Mouse (Mus musculus) liver, embryonic 13.5 days (tissue): ENCODE results near the gene Madcam1. TPM values are rescaled to one million over a fixed set of nuclear protein-coding genes. Genes with fewer than 3 reads are reported as not detected.

ENCODE experiments used
- ATAC-seq: fragments of 200-750 bp; cut with Nextera tagmentation; 2 replicates; pipeline ENCODE4 v1.8.0; 2017; ENCODE audit warnings: low read depth, mild to moderate bottlenecking, moderate number of reproducible peaks, moderate library complexity
- DNase-seq: peaks from one replicate; pipeline ENCODE4 v3.0.0; 2022
- H3K27ac ChIP-seq: fragments of 300-500 bp; sonication (generic); 2 replicates; pipeline ENCODE4 v1.5.1; 2015; ENCODE audit warnings: moderate library complexity, mild to moderate bottlenecking, inconsistent platforms
- H3K27me3 ChIP-seq: fragments of 300-500 bp; sonication (generic); 2 replicates; pipeline ENCODE4 v1.6.1; 2015; ENCODE audit warnings: mild to moderate bottlenecking, inconsistent platforms
- H3K36me3 ChIP-seq: fragments of 300-500 bp; sonication (generic); 2 replicates; pipeline ENCODE4 v1.6.1; 2015; ENCODE audit warnings: mild to moderate bottlenecking, inconsistent platforms
- H3K4me1 ChIP-seq: fragments of 300-500 bp; sonication (generic); replicated peaks from 2 replicates; pipeline ENCODE4 v1.6.1; 2015; ENCODE audit warnings: inconsistent platforms
- H3K4me2 ChIP-seq: fragments of 300-500 bp; sonication (generic); 2 replicates; pipeline ENCODE4 v1.6.1; 2015; ENCODE audit warnings: inconsistent platforms, mild to moderate bottlenecking, moderate library complexity
- H3K4me3 ChIP-seq: fragments of 300-500 bp; sonication (generic); replicated peaks from 2 replicates; pipeline ENCODE4 v1.5.1; 2015; ENCODE audit warnings: mild to moderate bottlenecking, inconsistent platforms
- H3K9ac ChIP-seq: fragments of 300-500 bp; sonication (generic); 2 replicates; pipeline ENCODE4 v1.6.1; 2015; ENCODE audit warnings: mild to moderate bottlenecking, inconsistent platforms
- H3K9me3 ChIP-seq: fragments of 300-500 bp; sonication (generic); replicated peaks from 2 replicates; pipeline ENCODE4 v1.6.1; 2016; ENCODE audit warnings: inconsistent platforms
- WGBS: fragments of 180-500 bp; shearing (Covaris S2); methylation state at CpG from one replicate; pipeline ENCODE4 v1.1.7; 2015; ENCODE audit not compliant: insufficient replicate concordance; 5-methylcytosine and 5-hydroxymethylcytosine counted together
- polyA plus RNA-seq: library from polyadenylated mRNA; unstranded; fragments of >200 nt; fragmentation: Nextera tagmentation; extraction: Ambion mirVana; gene quantifications from 2 replicates; pipeline ENCODE4 v1.2.1, GENCODE M21; 2015

The Madcam1 gene
- polyA plus RNA-seq, 1 experiment from 2014 or later = 0.24 TPM

- peaks cover 65% of the 10 kb centered on the region for H3K4me1 ChIP-seq
- peak; percentile 89 for ATAC-seq
These were observed 40.0 kb downstream of the Madcam1 start, which contains the start of gene Bsg for GRCm38 (mm10) chr10:79704065-79704969. Gene Bsg, plus strand, starts transcription at chr10:79704491.

GRCm38 (mm10) chr10:79704970-79705360 lies 40.6 kb downstream of the Madcam1 start:
- Histone ChIP-seq H3K9me3 (no peaks in the 10 kb centered on the region), H3K27ac (peak overlapping the region; percentile 98), H3K27me3 (no peaks in the 10 kb centered on the region), H3K36me3 (peaks cover 40% of the 10 kb centered on the region), H3K4me1 (peaks cover 71% of the 10 kb centered on the region), H3K9ac (peak overlapping the region; percentile 98), H3K4me3 (peak overlapping the region; percentile 78), H3K4me2 (peak overlapping the region; percentile 99)
- no peak for DNase-seq
- under 1% methylated on average over 10 of the region's 10 CpGs for WGBS
- no peak for ATAC-seq

More at GRCm38 (mm10) chr10:79704065-79704969, 40.0 kb downstream of the Madcam1 start, which contains the start of gene Bsg:
- peak within 1 kb of the TSS; percentile 78 for H3K4me3 ChIP-seq
- no peaks in the 10 kb centered on the region for H3K9me3 ChIP-seq
- H3K27ac ChIP-seq = peak within 1 kb of the TSS; percentile 98
- WGBS = under 1% methylated on average over 65 of the region's 65 CpGs
- peak within 1 kb of the TSS; percentile 99 for H3K4me2 ChIP-seq
- peaks cover 33% of the 10 kb centered on the region for H3K36me3 ChIP-seq
- no peaks in the 10 kb centered on the region for H3K27me3 ChIP-seq
- peak; percentile 99 for DNase-seq
- peak within 1 kb of the TSS; percentile 98 for H3K9ac ChIP-seq

GRCm38 (mm10) chr10:79705951-79706350 lies 41.6 kb downstream of the Madcam1 start:
- peak; percentile 86 for ATAC-seq

DNA sequence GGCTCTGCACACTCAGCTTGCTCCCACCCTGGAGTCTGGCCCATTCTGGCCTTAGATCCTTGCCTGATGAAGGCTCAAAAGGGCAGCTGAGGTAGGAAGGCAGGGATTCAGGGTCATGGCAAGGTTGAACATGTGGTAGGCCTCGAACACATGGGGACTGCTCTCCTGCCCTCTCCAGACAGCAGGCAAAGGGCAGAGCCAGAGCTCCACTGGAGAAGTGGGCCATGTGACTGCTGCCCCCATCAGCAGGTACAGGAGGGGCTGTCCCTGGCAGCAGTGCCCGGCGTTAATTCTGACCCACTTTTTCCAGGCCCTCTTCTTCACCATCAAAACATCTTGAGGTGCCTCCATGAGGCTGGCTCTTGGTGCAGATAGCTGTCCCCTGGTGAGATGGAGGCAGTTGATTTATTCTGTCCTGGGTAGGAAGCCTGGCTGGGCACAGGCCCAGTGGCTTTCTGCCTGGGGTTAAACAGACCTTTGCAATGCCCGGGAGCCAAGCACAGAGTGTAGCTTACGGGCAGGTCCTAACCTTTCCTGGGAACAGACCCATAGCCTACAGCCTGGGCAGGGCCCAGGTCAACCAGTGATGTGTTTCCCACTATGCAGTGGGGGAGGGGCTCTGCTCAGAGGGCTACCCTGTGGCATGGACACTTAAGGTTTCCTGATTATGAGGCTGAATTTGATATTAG lies 42.2 kb downstream of the Madcam1 start:
- peak overlapping the region; percentile 98 for H3K9ac ChIP-seq
- no peaks in the 10 kb centered on the region for H3K9me3 ChIP-seq
- ATAC-seq = no peak
- H3K4me1 ChIP-seq = peaks cover 78% of the 10 kb centered on the region
- H3K36me3 ChIP-seq = peaks cover 56% of the 10 kb centered on the region
- no peaks in the 10 kb centered on the region for H3K27me3 ChIP-seq
- H3K27ac ChIP-seq = peak overlapping the region; percentile 98
- DNase-seq = no peak
- 50% methylated on average over 5 of the region's 5 CpGs for WGBS
- H3K4me2 ChIP-seq = peak overlapping the region; percentile 99
- peak overlapping the region; percentile 78 for H3K4me3 ChIP-seq

More at GRCm38 (mm10) chr10:79705951-79706350, 41.6 kb downstream of the Madcam1 start:
- Histone ChIP-seq H3K27ac (peak overlapping the region; percentile 98), H3K9ac (peak overlapping the region; percentile 98), H3K4me1 (peaks cover 77% of the 10 kb centered on the region), H3K4me2 (peak overlapping the region; percentile 99), H3K4me3 (peak overlapping the region; percentile 78), H3K36me3 (peaks cover 50% of the 10 kb centered on the region), H3K9me3 (no peaks in the 10 kb centered on the region), H3K27me3 (no peaks in the 10 kb centered on the region)
- DNase-seq = peak; percentile 89
- 21% methylated on average over 5 of the region's 5 CpGs for WGBS

- H3K9me3 ChIP-seq = no peaks in the 10 kb centered on the region
- peak overlapping the region; percentile 99 for H3K4me2 ChIP-seq
- WGBS = 67% methylated on average over 1 of the region's 1 CpGs
- H3K27ac ChIP-seq = peak overlapping the region; percentile 98
- peaks cover 62% of the 10 kb centered on the region for H3K36me3 ChIP-seq
- H3K27me3 ChIP-seq = no peaks in the 10 kb centered on the region
- DNase-seq (no peak), ATAC-seq (no peak)
- H3K9ac ChIP-seq = peak overlapping the region; percentile 98
- H3K4me3 ChIP-seq = peak overlapping the region; percentile 78
- peaks cover 79% of the 10 kb centered on the region for H3K4me1 ChIP-seq
These were observed 42.8 kb downstream of the Madcam1 start for GRCm38 (mm10) chr10:79707162-79707561.

DNA sequence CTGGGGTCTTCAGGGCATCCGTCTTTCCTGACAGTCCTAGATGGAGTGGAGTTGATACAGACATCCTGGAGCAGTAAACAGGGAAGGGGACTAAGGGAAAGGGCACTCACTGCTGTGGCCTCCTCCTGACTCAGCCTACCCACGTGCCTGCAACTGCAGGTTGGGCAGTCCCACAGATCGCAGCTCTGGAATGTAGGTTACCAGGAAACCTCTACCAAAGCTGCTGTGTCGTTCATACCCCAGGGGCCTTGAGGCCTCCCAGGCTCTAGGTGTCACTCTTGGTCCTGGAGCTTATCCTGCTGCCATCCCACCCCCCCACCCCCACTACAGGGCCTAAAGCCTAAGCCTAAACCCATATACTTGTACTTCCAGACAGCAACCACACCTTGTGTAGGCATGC lies 43.4 kb downstream of the Madcam1 start:
- DNase-seq (no peak), ATAC-seq (no peak)
- H3K27ac ChIP-seq = peak overlapping the region; percentile 98
- H3K4me2 ChIP-seq = peak overlapping the region; percentile 99
- WGBS = 61% methylated on average over 4 of the region's 4 CpGs
- peak overlapping the region; percentile 98 for H3K9ac ChIP-seq
- H3K4me3 ChIP-seq = peak overlapping the region; percentile 78
- peaks cover 84% of the 10 kb centered on the region for H3K4me1 ChIP-seq
- no peaks in the 10 kb centered on the region for H3K27me3 ChIP-seq
- no peaks in the 10 kb centered on the region for H3K9me3 ChIP-seq
- peaks cover 63% of the 10 kb centered on the region for H3K36me3 ChIP-seq

DNA sequence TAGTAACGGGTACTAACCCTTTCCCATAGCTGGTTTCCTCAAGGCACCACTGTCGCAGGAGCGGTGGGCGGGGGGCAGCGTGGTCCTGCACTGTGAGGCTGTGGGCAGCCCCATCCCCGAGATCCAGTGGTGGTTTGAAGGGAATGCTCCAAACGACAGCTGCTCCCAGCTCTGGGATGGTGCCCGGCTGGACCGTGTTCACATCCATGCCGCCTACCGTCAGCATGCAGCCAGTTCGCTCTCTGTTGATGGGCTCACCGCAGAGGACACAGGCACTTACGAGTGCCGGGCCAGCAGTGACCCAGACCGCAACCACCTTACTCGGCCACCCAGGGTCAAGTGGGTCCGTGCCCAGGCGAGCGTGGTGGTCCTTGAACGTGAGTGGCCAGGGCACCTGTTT lies 44.3 kb downstream of the Madcam1 start:
- Histone ChIP-seq H3K4me2 (peak overlapping the region; percentile 99), H3K4me1 (peaks cover 91% of the 10 kb centered on the region), H3K27ac (peak overlapping the region; percentile 98), H3K27me3 (peaks cover under 1% of the 10 kb centered on the region; the same call in 1 of the 2 replicates), H3K9me3 (no peaks in the 10 kb centered on the region), H3K4me3 (peak overlapping the region; percentile 78), H3K9ac (peak overlapping the region; percentile 98; the same call in 1 of the 2 replicates), H3K36me3 (peaks cover 63% of the 10 kb centered on the region)
- 89% methylated on average over 21 of the region's 21 CpGs for WGBS
- DNase-seq (no peak), ATAC-seq (no peak)

DNA sequence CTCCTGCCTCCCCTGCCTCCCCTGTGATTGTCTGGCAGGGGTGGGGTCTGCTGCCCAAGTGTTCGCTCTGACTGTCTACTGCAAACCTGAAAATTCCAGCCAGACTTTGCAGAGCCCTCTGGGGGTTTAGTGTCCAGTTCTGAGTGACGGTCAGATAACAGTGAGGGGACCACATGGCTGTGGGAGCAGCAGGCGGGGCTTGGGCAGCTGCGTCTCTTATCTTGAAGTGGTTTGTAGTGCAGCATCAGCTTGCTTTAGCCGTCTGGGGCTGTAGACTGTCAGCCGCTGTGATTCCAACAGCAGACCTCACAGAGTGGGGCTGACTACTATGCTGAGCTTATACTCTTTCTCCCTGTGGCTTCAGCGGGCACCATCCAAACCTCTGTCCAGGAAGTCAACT lies 44.9 kb downstream of the Madcam1 start:
- Histone ChIP-seq H3K4me1 (peaks cover 89% of the 10 kb centered on the region), H3K4me2 (peak overlapping the region; percentile 99), H3K27me3 (peaks cover 7% of the 10 kb centered on the region), H3K9ac (0 out of 2 replicates have a peak overlapping the region, but pooled peaks have one; percentile 98), H3K36me3 (peaks cover 63% of the 10 kb centered on the region), H3K4me3 (peak overlapping the region; percentile 78), H3K9me3 (no peaks in the 10 kb centered on the region), H3K27ac (peak overlapping the region; percentile 98; the same call in 1 of the 2 replicates)
- 39% methylated on average over 7 of the region's 7 CpGs for WGBS
- peak; percentile 40 for DNase-seq
- no peak for ATAC-seq

DNA sequence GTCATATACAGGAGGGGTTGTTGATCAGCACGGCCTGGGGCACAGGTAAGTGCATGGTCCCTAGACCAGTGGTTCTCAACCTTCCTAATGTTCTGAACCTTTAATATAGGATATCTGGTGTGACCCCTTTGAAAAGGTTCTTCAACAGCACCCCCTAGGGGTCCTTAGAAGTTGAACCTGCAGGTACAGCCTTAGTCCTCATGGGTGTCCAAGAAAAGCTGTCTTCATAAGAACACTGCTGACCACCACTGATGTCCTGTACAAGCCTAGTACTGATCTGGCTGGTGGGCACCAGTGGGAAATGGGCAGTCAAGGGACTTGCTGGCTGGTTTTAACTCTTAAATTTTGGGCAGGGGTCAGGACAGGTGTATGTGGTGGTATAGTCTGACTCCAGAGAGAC lies 47.7 kb downstream of the Madcam1 start:
- H3K4me2 ChIP-seq = peak overlapping the region; percentile 55; the same call in 1 of the 2 replicates
- DNase-seq = peak; percentile 54
- H3K4me1 ChIP-seq = peaks cover 79% of the 10 kb centered on the region
- WGBS = 74% methylated on average over 1 of the region's 1 CpGs
- H3K27ac ChIP-seq = peak overlapping the region; percentile 93
- ATAC-seq = peak; percentile 21
- H3K36me3 ChIP-seq = peaks cover 53% of the 10 kb centered on the region
- H3K4me3 ChIP-seq = no peak overlapping the region
- H3K27me3 ChIP-seq = peaks cover 34% of the 10 kb centered on the region
- H3K9me3 ChIP-seq = no peaks in the 10 kb centered on the region
- H3K9ac ChIP-seq = no peak overlapping the region; the same call in 1 of the 2 replicates

- peak; percentile 93 for ATAC-seq
- no peaks in the 10 kb centered on the region for H3K9me3 ChIP-seq
- peaks cover 79% of the 10 kb centered on the region for H3K4me1 ChIP-seq
- peak overlapping the region; percentile 55 for H3K4me2 ChIP-seq
- H3K4me3 ChIP-seq = 0 out of 2 replicates have a peak overlapping the region, but pooled peaks have one; percentile 4
- peak overlapping the region; percentile 62 for H3K9ac ChIP-seq
- peak; percentile 90 for DNase-seq
- H3K27ac ChIP-seq = peak overlapping the region; percentile 93
- 15% methylated on average over 4 of the region's 6 CpGs for WGBS
- peaks cover 40% of the 10 kb centered on the region for H3K27me3 ChIP-seq
- peaks cover 47% of the 10 kb centered on the region for H3K36me3 ChIP-seq
These were observed 48.3 kb downstream of the Madcam1 start for GRCm38 (mm10) chr10:79712499-79713126.
